Mouse (Mus musculus) G1E (cell line): Measurements from ENCODE around the gene 1190005I06Rik.

Source experiments
- CTCF ChIP-seq: IDR thresholded peaks from 2 replicates; pipeline ENCODE4 v1.5.1; 2012; ENCODE audit warnings: low read depth, low read length, inconsistent platforms, mixed read lengths
- GATA1 ChIP-seq: IDR thresholded peaks from 2 replicates; pipeline ENCODE4 v1.6.1; 2012; ENCODE audit warnings: borderline replicate concordance, low read length, inconsistent platforms, mixed read lengths
- GATA2 ChIP-seq: IDR thresholded peaks from 2 replicates; pipeline ENCODE4 v1.6.1; 2012; ENCODE audit warnings: low read depth, low read length, inconsistent platforms, borderline replicate concordance
- POLR2AphosphoS5 ChIP-seq: IDR thresholded peaks from 2 replicates; pipeline ENCODE4 v1.6.1; 2012; ENCODE audit warnings: low read depth, low read length, inconsistent platforms; ENCODE audit not compliant: insufficient replicate concordance
- TAL1 ChIP-seq: conservative IDR thresholded peaks from 2 replicates; pipeline ENCODE4 v1.6.1; 2012; ENCODE audit warnings: low read depth, low read length, inconsistent platforms, mixed read lengths

DNA sequence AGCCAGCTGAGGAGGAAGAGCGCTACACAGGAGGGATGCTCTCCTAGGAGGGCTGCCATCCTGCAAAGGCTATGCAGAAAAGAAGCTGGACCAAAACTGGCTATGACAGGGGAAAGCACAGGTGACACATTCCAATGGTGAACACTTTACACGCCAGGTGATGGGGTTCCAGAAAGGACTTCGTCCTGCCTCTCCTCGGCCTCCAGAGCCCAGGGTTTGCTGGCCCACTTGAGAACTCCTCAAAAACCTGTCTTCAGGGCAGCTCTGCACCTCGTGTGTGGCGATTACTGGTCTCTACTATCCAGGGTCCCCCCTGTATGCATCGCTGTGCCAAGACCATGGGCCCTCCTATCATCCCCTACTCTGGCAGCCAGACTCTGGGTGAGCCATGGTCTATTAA, 41.1 kb upstream of the 1190005I06Rik start:
- TF ChIP-seq CTCF (no peak), TAL1 (no peak), GATA1 (no peak), GATA2 (no peak), POLR2AphosphoS5 (no peak)
